Mouse (Mus musculus): Measurements from ENCODE around the gene Prpf38b. TPM values are rescaled to one million over a fixed set of nuclear protein-coding genes. Genes with fewer than 3 reads are reported as not detected.

Prpf38b gene
- polyA plus RNA-seq, 1 experiment from 2014 or later = 46.3 TPM

GRCm38 (mm10) chr3:108858231-108858770 lies 53.2 kb downstream of the Prpf38b start:
- H3K9me3 ChIP-seq (ENCODE audit: control insufficient read depth, low read length) = no peaks in the 10 kb centered on the region
- H3K4me2 ChIP-seq (ENCODE audit: low read depth, low read length) = no peak overlapping the region
- peak; percentile 88 for ATAC-seq (ENCODE audit: low read depth)
- no peaks in the 10 kb centered on the region for H3K36me3 ChIP-seq (ENCODE audit: control insufficient read depth, insufficient read depth, low read length)
- no peak overlapping the region for H3K4me3 ChIP-seq (ENCODE audit: low read depth, low read length)
- H3K4me1 ChIP-seq (ENCODE audit: control insufficient read depth, insufficient read depth, low read length) = 0 out of 2 replicates have a peak, but pooled peaks cover 3% of the 10 kb centered on the region
- no peaks in the 10 kb centered on the region for H3K27me3 ChIP-seq (ENCODE audit: control insufficient read depth, insufficient read depth, low read length)
- 27% methylated on average over 7 of the region's 7 CpGs for WGBS
- H3K27ac ChIP-seq (ENCODE audit: low read depth, low read length) = no peak overlapping the region
- no peak overlapping the region for H3K9ac ChIP-seq (replicated peaks; ENCODE audit: low read depth, low read length)

DNA sequence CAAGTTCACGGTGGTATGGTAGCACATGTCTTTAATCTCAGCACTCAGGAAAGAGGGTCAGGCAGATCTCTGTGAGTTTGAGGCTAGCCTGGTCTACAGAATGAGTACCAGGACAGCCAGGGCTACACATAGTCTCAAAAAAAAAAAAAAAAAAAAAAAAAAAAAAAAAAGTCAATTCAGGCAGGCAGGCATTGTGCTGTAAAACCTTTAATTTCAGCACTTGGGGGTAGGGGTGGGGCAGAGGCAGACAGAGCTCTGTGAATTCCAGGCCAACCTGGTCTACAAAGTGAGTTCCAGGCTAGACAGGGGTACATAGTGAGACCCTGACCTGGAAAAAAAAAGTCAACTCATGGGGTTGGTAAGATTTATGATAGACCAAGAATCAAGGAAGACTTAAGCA lies 53.8 kb downstream of the Prpf38b start:
- 72% methylated on average over 1 of the region's 1 CpGs for WGBS
- Histone ChIP-seq H3K27ac (ENCODE audit: low read depth, low read length) (no peak overlapping the region), H3K4me3 (ENCODE audit: low read depth, low read length) (no peak overlapping the region), H3K27me3 (ENCODE audit: control insufficient read depth, insufficient read depth, low read length) (no peaks in the 10 kb centered on the region), H3K9ac (replicated peaks; ENCODE audit: low read depth, low read length) (no peak overlapping the region), H3K36me3 (ENCODE audit: control insufficient read depth, insufficient read depth, low read length) (no peaks in the 10 kb centered on the region), H3K9me3 (ENCODE audit: control insufficient read depth, low read length) (no peaks in the 10 kb centered on the region), H3K4me2 (ENCODE audit: low read depth, low read length) (no peak overlapping the region), H3K4me1 (ENCODE audit: control insufficient read depth, insufficient read depth, low read length) (0 out of 2 replicates have a peak, but pooled peaks cover 3% of the 10 kb centered on the region)
- ATAC-seq (ENCODE audit: low read depth) = no peak

GRCm38 (mm10) chr3:108857124-108857470 lies 54.4 kb downstream of the Prpf38b start:
- Histone ChIP-seq H3K9ac (replicated peaks; ENCODE audit: low read depth, low read length) (no peak overlapping the region), H3K27ac (ENCODE audit: low read depth, low read length) (no peak overlapping the region), H3K4me3 (ENCODE audit: low read depth, low read length) (no peak overlapping the region), H3K36me3 (ENCODE audit: control insufficient read depth, insufficient read depth, low read length) (no peaks in the 10 kb centered on the region), H3K4me2 (ENCODE audit: low read depth, low read length) (no peak overlapping the region), H3K9me3 (ENCODE audit: control insufficient read depth, low read length) (no peaks in the 10 kb centered on the region), H3K4me1 (ENCODE audit: control insufficient read depth, insufficient read depth, low read length) (0 out of 2 replicates have a peak, but pooled peaks cover 3% of the 10 kb centered on the region), H3K27me3 (ENCODE audit: control insufficient read depth, insufficient read depth, low read length) (no peaks in the 10 kb centered on the region)
- WGBS = 30% methylated on average over 3 of the region's 3 CpGs
- no peak for ATAC-seq (ENCODE audit: low read depth)

DNA sequence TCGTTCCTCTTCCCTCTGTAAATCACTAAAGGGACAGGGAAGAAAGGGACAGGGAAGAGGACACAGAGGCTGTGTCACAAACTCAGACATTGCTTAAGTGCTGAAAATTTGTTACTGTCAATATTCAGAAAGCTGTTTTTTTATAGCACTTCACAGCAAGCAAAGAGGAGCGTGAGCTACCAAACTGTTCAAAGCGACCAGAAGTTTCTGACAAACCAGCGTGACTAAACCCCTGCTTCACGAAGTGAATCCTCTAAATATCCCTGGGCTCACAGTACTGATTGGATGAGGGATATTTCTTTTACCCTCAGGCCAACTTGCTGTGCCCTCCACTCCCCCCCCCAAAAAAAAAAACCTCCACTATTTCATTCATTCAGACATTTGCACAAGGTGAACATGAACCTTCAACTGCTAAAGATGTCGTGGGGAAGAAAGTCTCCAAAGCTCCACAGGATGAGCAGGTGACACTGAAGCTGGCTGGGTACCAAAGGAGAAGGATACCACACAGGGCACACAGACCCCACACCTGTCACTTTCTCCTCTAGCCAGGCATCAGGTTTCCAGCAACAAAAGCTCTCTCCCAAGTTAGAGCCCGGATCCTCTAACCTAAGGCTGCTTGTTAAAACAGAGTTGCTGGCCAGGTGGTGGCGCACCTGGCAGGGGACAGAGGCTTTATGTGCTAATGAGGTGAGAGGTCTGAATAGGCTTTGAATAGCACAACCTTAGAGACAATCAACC lies 55.0 kb downstream of the Prpf38b start:
- Histone ChIP-seq H3K4me2 (ENCODE audit: low read depth, low read length) (no peak overlapping the region), H3K4me3 (ENCODE audit: low read depth, low read length) (no peak overlapping the region), H3K27ac (ENCODE audit: low read depth, low read length) (no peak overlapping the region), H3K27me3 (ENCODE audit: control insufficient read depth, insufficient read depth, low read length) (no peaks in the 10 kb centered on the region), H3K9ac (replicated peaks; ENCODE audit: low read depth, low read length) (no peak overlapping the region), H3K4me1 (ENCODE audit: control insufficient read depth, insufficient read depth, low read length) (0 out of 2 replicates have a peak, but pooled peaks cover 3% of the 10 kb centered on the region), H3K9me3 (ENCODE audit: control insufficient read depth, low read length) (no peaks in the 10 kb centered on the region), H3K36me3 (ENCODE audit: control insufficient read depth, insufficient read depth, low read length) (no peaks in the 10 kb centered on the region)
- no peak for ATAC-seq (ENCODE audit: low read depth)
- WGBS = 51% methylated on average over 8 of the region's 8 CpGs

- no peak overlapping the region; the same call in 1 of the 2 replicates for H3K27ac ChIP-seq (ENCODE audit: low read depth, low read length)
- H3K4me3 ChIP-seq (ENCODE audit: low read depth, low read length) = no peak overlapping the region
- H3K4me1 ChIP-seq (ENCODE audit: control insufficient read depth, insufficient read depth, low read length) = 0 out of 2 replicates have a peak, but pooled peaks cover 3% of the 10 kb centered on the region
- no peaks in the 10 kb centered on the region for H3K36me3 ChIP-seq (ENCODE audit: control insufficient read depth, insufficient read depth, low read length)
- no peaks in the 10 kb centered on the region for H3K9me3 ChIP-seq (ENCODE audit: control insufficient read depth, low read length)
- H3K27me3 ChIP-seq (ENCODE audit: control insufficient read depth, insufficient read depth, low read length) = no peaks in the 10 kb centered on the region
- 73% methylated on average over 10 of the region's 10 CpGs for WGBS
- 0 out of 2 replicates have a peak overlapping the region, but pooled peaks have one; percentile 4 for H3K9ac ChIP-seq (replicated peaks; ENCODE audit: low read depth, low read length)
- no peak for ATAC-seq (ENCODE audit: low read depth)
- H3K4me2 ChIP-seq (ENCODE audit: low read depth, low read length) = no peak overlapping the region
Measured at GRCm38 (mm10) chr3:108855864-108856263, 55.7 kb downstream of the Prpf38b start.

DNA sequence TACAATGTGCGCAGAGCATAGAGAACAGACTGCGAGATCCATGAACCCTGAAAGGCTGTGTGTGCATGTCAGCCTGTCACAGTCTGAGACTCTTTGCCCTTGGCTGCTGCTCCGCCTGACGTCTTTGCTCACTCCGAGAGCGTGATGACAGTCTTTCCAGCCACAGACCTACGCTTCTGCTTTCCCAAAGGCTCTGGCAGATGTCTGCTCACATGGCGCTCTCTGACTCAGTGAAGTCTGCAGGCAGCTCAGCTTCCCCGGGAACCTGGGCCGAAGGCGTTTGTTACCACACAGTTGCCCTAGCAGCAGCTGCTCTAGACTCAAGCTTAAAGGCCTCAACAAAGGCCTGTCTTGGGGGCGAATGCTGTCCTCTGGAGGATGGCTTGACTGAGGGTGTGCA lies 56.2 kb downstream of the Prpf38b start:
- Histone ChIP-seq H3K4me3 (ENCODE audit: low read depth, low read length) (no peak overlapping the region), H3K9me3 (ENCODE audit: control insufficient read depth, low read length) (no peaks in the 10 kb centered on the region), H3K4me1 (ENCODE audit: control insufficient read depth, insufficient read depth, low read length) (0 out of 2 replicates have a peak, but pooled peaks cover 3% of the 10 kb centered on the region), H3K27me3 (ENCODE audit: control insufficient read depth, insufficient read depth, low read length) (no peaks in the 10 kb centered on the region), H3K27ac (ENCODE audit: low read depth, low read length) (no peak overlapping the region; the same call in 1 of the 2 replicates), H3K9ac (replicated peaks; ENCODE audit: low read depth, low read length) (0 out of 2 replicates have a peak overlapping the region, but pooled peaks have one; percentile 4), H3K36me3 (ENCODE audit: control insufficient read depth, insufficient read depth, low read length) (no peaks in the 10 kb centered on the region), H3K4me2 (ENCODE audit: low read depth, low read length) (no peak overlapping the region)
- WGBS = 48% methylated on average over 12 of the region's 12 CpGs
- peak; percentile 19; the same call in 1 of the 2 replicates for ATAC-seq (ENCODE audit: low read depth)

- no peaks in the 10 kb centered on the region for H3K9me3 ChIP-seq (ENCODE audit: control insufficient read depth, low read length)
- 80% methylated on average over 1 of the region's 1 CpGs for WGBS
- no peak overlapping the region for H3K4me2 ChIP-seq (ENCODE audit: low read depth, low read length)
- 0 out of 2 replicates have a peak, but pooled peaks cover 3% of the 10 kb centered on the region for H3K4me1 ChIP-seq (ENCODE audit: control insufficient read depth, insufficient read depth, low read length)
- H3K27me3 ChIP-seq (ENCODE audit: control insufficient read depth, insufficient read depth, low read length) = no peaks in the 10 kb centered on the region
- no peak for ATAC-seq (ENCODE audit: low read depth)
- no peak overlapping the region for H3K4me3 ChIP-seq (ENCODE audit: low read depth, low read length)
- no peaks in the 10 kb centered on the region for H3K36me3 ChIP-seq (ENCODE audit: control insufficient read depth, insufficient read depth, low read length)
- H3K9ac ChIP-seq (replicated peaks; ENCODE audit: low read depth, low read length) = no peak overlapping the region
- no peak overlapping the region for H3K27ac ChIP-seq (ENCODE audit: low read depth, low read length)
Measured at GRCm38 (mm10) chr3:108853266-108853665, 58.3 kb downstream of the Prpf38b start.

Other genes starting within 250 kb of the Prpf38b start
- 15.6 and 22.9 TPM in 2 replicates for gene Gpsm2, start 189.4 kb downstream of the Prpf38b start, polyA plus RNA-seq (2014; fragmentation: Nextera tagmentation; extraction: Ambion mirVana)
- gene Aknad1, start 172.1 kb downstream of the Prpf38b start, polyA plus RNA-seq (2014; fragmentation: Nextera tagmentation; extraction: Ambion mirVana) = 0.12 TPM in 1 of 2 replicates, not detected in the other
- 11.5 and 16.0 TPM in 2 replicates for gene Stxbp3, start 71.2 kb downstream of the Prpf38b start, polyA plus RNA-seq (2014; fragmentation: Nextera tagmentation; extraction: Ambion mirVana)
- gene Fndc7, start 21.7 kb downstream of the Prpf38b start, polyA plus RNA-seq (2014; fragmentation: Nextera tagmentation; extraction: Ambion mirVana) = 0.07 TPM in 1 of 2 replicates, not detected in the other
- 2.3 and 3.1 TPM in 2 replicates for gene Henmt1, start 28.1 kb upstream of the Prpf38b start, polyA plus RNA-seq (2014; fragmentation: Nextera tagmentation; extraction: Ambion mirVana)
- gene Gm9857, start 28.7 kb upstream of the Prpf38b start, polyA plus RNA-seq (2014; fragmentation: Nextera tagmentation; extraction: Ambion mirVana) = not detected in 2 replicates
- gene Fam102b, start 115.9 kb upstream of the Prpf38b start, polyA plus RNA-seq (2014; fragmentation: Nextera tagmentation; extraction: Ambion mirVana) = 17.6 and 24.8 TPM in 2 replicates
- gene Slc25a54, start 168.7 kb upstream of the Prpf38b start, polyA plus RNA-seq (2014; fragmentation: Nextera tagmentation; extraction: Ambion mirVana) = not detected in 2 replicates
- gene Slc25a24, start 211.4 kb upstream of the Prpf38b start, polyA plus RNA-seq (2014; fragmentation: Nextera tagmentation; extraction: Ambion mirVana) = 3.0 and 8.0 TPM in 2 replicates

Measured in neural tube, embryonic 14.5 days (tissue).